Mouse (Mus musculus) embryonic facial prominence, embryonic 15.5 days (tissue): Measurements from ENCODE around the gene S100a7a. TPM values are rescaled to one million over a fixed set of nuclear protein-coding genes. Genes with fewer than 3 reads are reported as not detected.

Source experiments
- ATAC-seq: fragments of 200-750 bp; cut with Nextera tagmentation; 2 replicates; pipeline ENCODE4 v1.8.0; 2017; ENCODE audit warnings: low read depth, moderate TSS enrichment; ENCODE audit not compliant: insufficient number of reproducible peaks, low FRiP score, low TSS enrichment
- H3K27ac ChIP-seq: fragments of 300-500 bp; sonication (generic); replicated peaks from 2 replicates; pipeline ENCODE4 v1.5.1; 2015; ENCODE audit warnings: mild to moderate bottlenecking, inconsistent platforms
- H3K27me3 ChIP-seq: fragments of 300-500 bp; sonication (generic); 2 replicates; pipeline ENCODE4 v1.6.1; 2015; ENCODE audit warnings: inconsistent platforms
- H3K36me3 ChIP-seq: fragments of 300-500 bp; sonication (generic); 2 replicates; pipeline ENCODE4 v1.6.1; 2015; ENCODE audit warnings: mild to moderate bottlenecking, inconsistent platforms
- H3K4me1 ChIP-seq: fragments of 300-500 bp; sonication (generic); 2 replicates; pipeline ENCODE4 v1.6.1; 2015; ENCODE audit warnings: inconsistent platforms
- H3K4me2 ChIP-seq: fragments of 300-500 bp; sonication (generic); replicated peaks from 2 replicates; pipeline ENCODE4 v1.6.1; 2015; ENCODE audit warnings: mild to moderate bottlenecking, inconsistent platforms
- H3K4me3 ChIP-seq: fragments of 300-500 bp; sonication (generic); replicated peaks from 2 replicates; pipeline ENCODE4 v1.5.1; 2015; ENCODE audit warnings: mild to moderate bottlenecking, inconsistent platforms
- H3K9ac ChIP-seq: fragments of 300-500 bp; sonication (generic); 2 replicates; pipeline ENCODE4 v1.6.1; 2015; ENCODE audit warnings: inconsistent platforms
- H3K9me3 ChIP-seq: fragments of 300-500 bp; sonication (generic); replicated peaks from 2 replicates; pipeline ENCODE4 v1.6.1; 2016; ENCODE audit warnings: inconsistent platforms
- WGBS: fragments of 180-500 bp; shearing (Covaris S2); methylation state at CpG from one replicate; pipeline ENCODE4 v1.1.7; 2015; 5-methylcytosine and 5-hydroxymethylcytosine counted together
- polyA plus RNA-seq: library from polyadenylated mRNA; unstranded; fragments of >200 nt; fragmentation: Nextera tagmentation; extraction: Ambion mirVana; gene quantifications from 2 replicates; pipeline ENCODE4 v1.2.1, GENCODE M21; 2015

S100a7a gene
- polyA plus RNA-seq, 1 experiment from 2014 or later: 8.7 TPM

DNA sequence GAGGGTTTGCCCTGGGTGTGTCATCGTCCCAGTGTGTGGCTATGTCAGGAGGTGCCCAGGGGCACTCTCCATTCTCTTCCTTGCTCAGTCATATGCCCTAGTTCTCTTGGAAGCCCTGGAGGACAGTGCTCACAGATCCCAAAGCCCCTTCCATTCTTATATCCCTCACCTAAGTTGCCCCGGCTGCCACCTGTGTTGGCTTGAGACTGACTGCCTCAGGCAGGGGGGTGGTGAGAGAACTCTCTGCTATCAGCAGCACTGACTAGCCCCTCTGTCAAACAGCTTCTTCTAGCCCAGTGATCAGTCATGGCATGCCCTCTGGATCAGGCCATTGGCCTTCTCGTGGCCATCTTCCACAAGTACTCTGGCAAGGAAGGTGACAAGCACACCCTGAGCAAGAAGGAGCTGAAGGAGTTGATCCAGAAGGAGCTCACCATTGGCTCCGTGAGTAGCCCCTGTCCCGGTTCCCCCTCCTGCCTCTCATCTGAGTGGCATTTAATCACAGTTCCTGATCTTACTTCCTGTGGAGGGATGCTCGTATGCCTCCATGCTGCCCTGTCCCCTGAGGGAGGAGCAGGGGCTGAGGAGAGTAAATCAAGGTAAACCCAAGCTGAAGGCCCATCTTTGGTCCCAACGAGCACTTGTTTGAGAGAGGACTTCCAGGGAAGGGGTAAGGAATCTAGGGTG lies 40.2 kb upstream of the S100a7a start:
- Histone ChIP-seq H3K36me3 (no peaks in the 10 kb centered on the region), H3K9me3 (no peaks in the 10 kb centered on the region), H3K4me2 (peak overlapping the region; percentile 74), H3K27ac (peak overlapping the region; percentile 44; the same call in 1 of the 2 replicates), H3K4me1 (peaks cover 35% of the 10 kb centered on the region), H3K4me3 (peak overlapping the region; percentile 44), H3K27me3 (no peaks in the 10 kb centered on the region), H3K9ac (no peak overlapping the region)
- WGBS: 47% methylated on average over 7 of the region's 7 CpGs
- no peak for ATAC-seq

DNA sequence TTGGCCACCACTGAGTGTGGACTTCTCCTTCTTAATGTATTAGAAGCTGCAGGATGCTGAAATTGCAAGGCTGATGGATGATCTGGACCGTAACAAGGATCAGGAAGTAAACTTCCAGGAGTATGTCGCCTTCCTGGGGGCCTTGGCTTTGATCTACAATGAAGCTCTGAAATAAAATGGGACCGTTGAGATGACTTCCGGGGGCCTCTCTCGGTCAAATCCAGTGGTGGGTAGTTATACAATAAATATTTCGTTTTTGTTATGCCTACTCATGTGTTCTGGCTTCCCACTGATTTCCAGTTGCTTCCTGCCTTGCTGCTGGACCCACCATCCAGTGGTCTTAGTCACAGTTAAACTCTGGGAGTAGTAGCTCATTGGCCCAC lies 39.7 kb upstream of the S100a7a start:
- ATAC-seq: no peak
- peak overlapping the region; percentile 74 for H3K4me2 ChIP-seq
- H3K9me3 ChIP-seq: no peaks in the 10 kb centered on the region
- H3K27ac ChIP-seq: no peak overlapping the region
- H3K4me1 ChIP-seq: peaks cover 35% of the 10 kb centered on the region
- no peaks in the 10 kb centered on the region for H3K36me3 ChIP-seq
- H3K9ac ChIP-seq: no peak overlapping the region
- WGBS: 85% methylated on average over 6 of the region's 6 CpGs
- no peaks in the 10 kb centered on the region for H3K27me3 ChIP-seq
- H3K4me3 ChIP-seq: peak overlapping the region; percentile 44

DNA sequence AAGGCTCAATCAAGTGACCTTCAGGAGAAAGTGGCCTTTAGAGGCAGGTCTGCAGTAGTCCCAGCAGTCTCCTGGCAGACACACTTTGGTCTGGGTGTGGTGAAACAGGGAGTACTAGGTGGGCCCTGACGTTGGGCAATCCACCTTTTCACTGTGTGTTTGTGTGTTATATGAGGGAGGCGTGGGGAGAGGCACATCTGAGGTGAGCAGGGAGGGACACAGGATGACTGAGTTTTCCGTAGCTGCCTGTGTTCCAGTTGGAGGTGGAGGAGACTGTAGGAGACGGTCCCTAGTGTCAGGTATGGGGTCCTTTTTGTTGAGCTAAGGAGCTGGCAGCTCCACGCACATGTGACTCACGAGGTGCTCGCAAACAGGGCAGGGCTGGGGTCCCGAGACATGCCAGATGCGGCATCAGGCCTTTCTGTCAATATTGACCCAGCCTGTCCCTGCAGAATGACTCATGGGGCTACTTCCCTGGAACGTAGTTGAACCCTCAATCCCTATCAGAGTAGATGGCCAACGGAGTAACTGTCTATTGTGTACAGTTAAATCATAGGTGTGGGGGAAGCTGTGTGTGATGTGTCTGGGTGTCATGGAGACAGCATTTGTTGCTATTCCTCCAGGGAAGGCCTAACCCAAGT lies 39.1 kb upstream of the S100a7a start:
- H3K4me2 ChIP-seq: peak overlapping the region; percentile 74
- no peaks in the 10 kb centered on the region for H3K36me3 ChIP-seq
- WGBS: 77% methylated on average over 11 of the region's 11 CpGs
- no peak overlapping the region for H3K27ac ChIP-seq
- H3K9ac ChIP-seq: no peak overlapping the region
- no peaks in the 10 kb centered on the region for H3K9me3 ChIP-seq
- no peaks in the 10 kb centered on the region for H3K27me3 ChIP-seq
- peak overlapping the region; percentile 44; the same call in 1 of the 2 replicates for H3K4me3 ChIP-seq
- 0 out of 2 replicates have a peak, but pooled peaks have one; percentile 8 for ATAC-seq
- peaks cover 35% of the 10 kb centered on the region for H3K4me1 ChIP-seq

DNA sequence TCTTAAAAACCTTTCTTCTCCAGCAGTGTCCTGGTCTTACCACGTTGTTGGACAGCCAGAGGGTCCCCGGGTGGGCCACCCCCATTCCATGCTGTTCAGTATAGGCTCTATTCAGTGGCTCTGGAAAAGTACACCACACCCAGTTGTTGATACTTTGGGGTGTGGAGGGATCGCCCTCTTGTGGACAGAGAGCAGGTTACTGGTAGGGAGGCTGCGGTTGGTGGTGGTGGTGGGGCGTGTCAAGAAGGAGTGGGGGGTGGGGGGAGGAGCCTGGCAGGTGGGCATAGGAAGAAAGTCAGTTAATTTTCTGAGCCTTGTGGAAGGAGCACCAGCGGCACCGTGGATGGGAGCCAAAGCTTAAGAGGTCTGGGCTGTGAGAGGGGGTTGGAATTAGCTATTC lies 38.4 kb upstream of the S100a7a start:
- 5% methylated on average over 7 of the region's 7 CpGs for WGBS
- H3K9ac ChIP-seq: no peak overlapping the region
- H3K27ac ChIP-seq: no peak overlapping the region
- H3K4me2 ChIP-seq: peak overlapping the region; percentile 74
- H3K4me1 ChIP-seq: peaks cover 35% of the 10 kb centered on the region
- ATAC-seq: peak; percentile 71
- no peaks in the 10 kb centered on the region for H3K9me3 ChIP-seq
- no peaks in the 10 kb centered on the region for H3K36me3 ChIP-seq
- no peak overlapping the region for H3K4me3 ChIP-seq
- H3K27me3 ChIP-seq: no peaks in the 10 kb centered on the region

DNA sequence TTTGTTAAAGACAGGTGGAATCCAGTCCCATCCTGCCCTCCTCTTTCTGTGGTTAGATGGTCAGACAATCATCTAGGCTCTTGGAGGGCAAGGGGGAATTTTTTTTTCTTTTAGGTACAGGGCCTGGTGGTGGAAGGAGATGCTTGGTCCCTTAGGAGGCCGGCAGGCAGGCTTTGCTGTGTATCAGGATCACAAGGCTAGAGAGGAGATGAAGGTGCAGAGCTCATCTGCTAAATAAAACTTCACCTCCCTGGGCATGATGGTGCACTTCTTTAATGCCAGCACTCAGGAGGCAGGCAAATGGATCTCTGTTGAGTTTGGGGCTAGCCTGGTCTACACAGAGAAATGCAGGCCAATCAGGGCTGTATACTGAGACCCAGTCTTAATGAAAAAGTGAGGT lies 37.9 kb upstream of the S100a7a start:
- Histone ChIP-seq H3K9ac (no peak overlapping the region), H3K4me1 (peaks cover 35% of the 10 kb centered on the region), H3K36me3 (no peaks in the 10 kb centered on the region), H3K27ac (no peak overlapping the region), H3K27me3 (no peaks in the 10 kb centered on the region), H3K4me2 (0 out of 2 replicates have a peak overlapping the region, but pooled peaks have one; percentile 74), H3K4me3 (no peak overlapping the region), H3K9me3 (no peaks in the 10 kb centered on the region)
- 75% methylated on average over 1 of the region's 1 CpGs for WGBS
- no peak for ATAC-seq

DNA sequence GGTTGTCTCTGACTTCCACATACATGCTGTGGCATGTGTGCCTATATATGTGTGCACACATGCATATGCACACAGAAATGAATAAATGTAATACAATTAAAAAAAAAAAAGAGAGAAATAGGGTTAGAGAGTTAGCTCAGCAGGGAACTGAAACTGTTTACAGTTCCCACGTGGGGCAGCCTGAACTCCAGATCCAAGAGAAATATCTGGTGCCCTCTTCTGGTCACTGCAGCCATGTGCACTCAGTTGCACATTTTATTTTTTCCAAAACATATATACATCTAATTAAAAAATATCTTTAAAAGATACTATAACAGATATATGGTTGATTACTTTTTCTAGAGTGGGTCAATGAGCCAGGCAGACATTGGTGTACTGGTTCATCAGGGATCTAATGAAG lies 36.2 kb upstream of the S100a7a start:
- no peak overlapping the region for H3K27ac ChIP-seq
- H3K4me3 ChIP-seq: no peak overlapping the region
- H3K4me2 ChIP-seq: no peak overlapping the region
- H3K36me3 ChIP-seq: no peaks in the 10 kb centered on the region
- H3K27me3 ChIP-seq: no peaks in the 10 kb centered on the region
- no peaks in the 10 kb centered on the region for H3K9me3 ChIP-seq
- WGBS: 15% methylated on average over 1 of the region's 1 CpGs
- H3K4me1 ChIP-seq: peaks cover 29% of the 10 kb centered on the region
- no peak for ATAC-seq
- no peak overlapping the region for H3K9ac ChIP-seq

DNA sequence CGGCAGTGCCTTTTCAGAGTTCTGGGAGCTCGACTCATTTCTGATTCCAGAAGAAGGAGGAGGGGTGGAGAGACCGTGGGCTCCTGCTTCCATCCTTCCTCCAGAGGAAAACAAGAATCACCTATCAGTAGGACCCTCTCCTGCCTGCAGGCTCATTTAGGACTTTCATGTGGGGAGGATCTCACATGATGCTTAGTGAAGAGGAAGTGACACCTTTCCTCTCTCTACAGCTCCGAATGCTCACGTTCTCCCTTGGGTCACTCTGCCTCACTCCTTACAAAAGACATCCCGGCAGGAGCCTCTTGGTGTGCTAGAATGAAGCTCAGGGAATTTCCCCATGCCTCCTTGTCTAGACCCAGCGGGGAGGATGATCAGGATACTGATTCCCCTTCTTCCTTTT lies 32.3 kb upstream of the S100a7a start:
- WGBS: 57% methylated on average over 7 of the region's 7 CpGs
- Histone ChIP-seq H3K27me3 (no peaks in the 10 kb centered on the region), H3K9me3 (no peaks in the 10 kb centered on the region), H3K4me3 (no peak overlapping the region), H3K4me2 (no peak overlapping the region), H3K27ac (no peak overlapping the region), H3K36me3 (no peaks in the 10 kb centered on the region), H3K4me1 (peaks cover 16% of the 10 kb centered on the region), H3K9ac (no peak overlapping the region)
- ATAC-seq: no peak

DNA sequence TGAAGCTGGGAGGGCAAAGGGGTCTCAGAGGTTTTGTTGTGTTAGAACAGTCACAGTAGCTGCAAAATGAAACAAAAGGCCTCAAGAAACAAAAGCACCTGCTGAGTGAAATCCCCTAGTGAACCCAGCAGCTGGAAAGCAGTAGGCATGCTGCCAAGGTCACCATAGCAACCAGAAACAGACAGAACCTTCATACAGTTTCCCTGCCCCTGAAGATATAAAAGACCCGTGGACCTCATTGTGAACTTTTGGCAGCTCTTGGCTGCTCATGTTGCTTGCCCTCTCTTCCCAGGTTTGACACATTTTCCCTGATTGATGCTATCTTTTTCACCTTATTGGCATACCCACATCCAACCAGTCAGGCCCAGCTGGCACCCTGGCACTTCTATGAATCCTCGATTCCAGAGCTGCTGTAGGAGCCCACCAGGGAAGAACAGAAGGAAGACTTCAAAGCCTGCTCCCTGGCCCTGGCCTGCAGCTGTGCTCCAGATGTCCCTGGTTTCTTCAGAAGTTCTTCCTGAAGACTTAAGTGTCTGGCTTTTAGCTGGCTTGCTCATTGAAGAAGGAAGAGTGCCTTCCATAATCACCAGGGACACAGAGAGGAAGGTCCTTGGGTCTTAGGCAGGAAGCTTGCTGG lies 30.3 kb upstream of the S100a7a start:
- no peak overlapping the region; the same call in 1 of the 2 replicates for H3K27ac ChIP-seq
- no peaks in the 10 kb centered on the region for H3K9me3 ChIP-seq
- no peaks in the 10 kb centered on the region for H3K36me3 ChIP-seq
- H3K9ac ChIP-seq: no peak overlapping the region
- no peak overlapping the region for H3K4me2 ChIP-seq
- no peak overlapping the region for H3K4me3 ChIP-seq
- H3K27me3 ChIP-seq: no peaks in the 10 kb centered on the region
- WGBS: 7% methylated on average over 2 of the region's 2 CpGs
- ATAC-seq: peak; percentile 44; the same call in 1 of the 2 replicates
- peaks cover 16% of the 10 kb centered on the region for H3K4me1 ChIP-seq

DNA sequence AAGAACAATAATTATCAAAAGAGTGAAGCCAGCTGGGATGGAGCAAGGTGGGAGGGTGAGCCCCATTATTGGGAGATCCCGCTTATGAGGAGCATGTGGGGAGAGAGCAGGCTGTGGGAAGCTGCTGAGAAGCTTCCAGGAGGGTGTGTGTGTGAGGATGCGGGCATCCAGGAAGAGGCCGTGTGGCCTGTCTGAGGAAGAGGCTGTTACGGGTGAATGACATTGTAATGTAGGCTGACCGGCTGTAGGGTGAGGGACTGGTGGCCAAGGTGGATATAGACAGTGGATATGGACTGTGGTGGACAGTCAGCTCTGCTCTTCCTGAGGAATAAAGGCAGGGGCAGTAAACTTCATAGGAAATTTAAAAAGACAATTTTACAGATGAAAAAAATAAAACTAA lies 28.3 kb upstream of the S100a7a start:
- Histone ChIP-seq H3K36me3 (no peaks in the 10 kb centered on the region), H3K27ac (no peak overlapping the region), H3K4me1 (peaks cover 16% of the 10 kb centered on the region), H3K9ac (no peak overlapping the region), H3K9me3 (no peaks in the 10 kb centered on the region), H3K4me3 (no peak overlapping the region), H3K4me2 (no peak overlapping the region), H3K27me3 (no peaks in the 10 kb centered on the region)
- no peak for ATAC-seq
- WGBS: 73% methylated on average over 5 of the region's 5 CpGs

DNA sequence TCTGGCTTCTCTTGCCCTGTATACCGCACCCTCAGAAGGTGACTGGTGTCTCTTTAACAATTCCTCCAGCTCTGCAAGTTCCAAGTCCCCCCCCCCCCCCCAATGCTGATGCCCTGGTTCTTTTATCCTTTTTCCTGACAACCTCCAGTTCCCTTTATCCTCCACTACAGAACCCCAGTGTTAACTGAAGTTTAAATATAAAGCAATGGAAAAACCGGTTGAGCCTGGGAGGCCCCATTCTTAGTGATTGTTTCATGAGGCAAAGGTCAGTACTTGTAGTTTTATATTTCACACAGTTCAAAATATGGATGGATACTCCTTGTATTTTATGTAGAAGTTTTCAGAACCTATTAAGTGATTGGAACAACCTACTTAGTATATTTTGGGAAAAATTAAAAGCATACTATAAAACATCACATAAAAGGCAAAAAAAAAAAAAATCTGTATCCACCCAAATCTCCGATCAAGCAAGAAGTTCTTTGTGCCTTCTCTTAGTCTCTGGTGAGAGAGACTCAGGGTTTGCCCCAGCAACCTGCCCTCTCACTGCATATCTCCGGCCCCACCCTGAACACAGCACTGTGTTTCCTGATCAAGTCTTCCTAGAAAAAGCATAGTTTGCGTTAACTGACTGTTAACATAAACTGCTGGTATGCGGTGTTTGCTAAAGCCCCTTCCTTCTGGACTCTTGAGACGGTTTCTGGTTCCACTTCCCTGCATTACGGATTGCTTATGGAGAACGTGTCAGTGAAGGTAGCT lies 27.4 kb upstream of the S100a7a start:
- ATAC-seq: no peak
- 70% methylated on average over 9 of the region's 9 CpGs for WGBS
- H3K27ac ChIP-seq: no peak overlapping the region

DNA sequence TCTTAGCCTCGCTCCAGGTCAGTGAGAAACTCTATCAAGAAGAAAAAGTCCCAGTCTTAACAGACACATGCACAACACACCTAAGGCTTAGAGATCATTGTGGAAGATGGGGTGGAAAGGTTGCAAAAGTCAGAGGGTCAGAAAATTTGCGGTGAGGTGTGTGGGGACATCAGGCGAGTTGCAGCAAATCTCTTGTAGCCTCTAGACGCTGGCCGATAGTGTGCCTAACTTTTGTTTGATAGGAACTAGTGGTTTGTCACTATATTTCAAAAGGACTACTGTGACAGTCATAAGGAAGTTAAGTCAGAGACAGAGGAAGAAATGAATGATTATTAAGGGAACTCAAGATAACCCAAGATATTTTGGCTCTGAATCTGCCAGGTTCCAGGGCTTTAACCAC lies 26.5 kb upstream of the S100a7a start:
- Histone ChIP-seq H3K9me3 (no peaks in the 10 kb centered on the region), H3K4me1 (peaks cover 16% of the 10 kb centered on the region), H3K36me3 (no peaks in the 10 kb centered on the region), H3K4me3 (no peak overlapping the region), H3K27me3 (no peaks in the 10 kb centered on the region), H3K9ac (no peak overlapping the region), H3K4me2 (no peak overlapping the region), H3K27ac (no peak overlapping the region)
- WGBS: 89% methylated on average over 5 of the region's 5 CpGs
- ATAC-seq: no peak

More for the DNA sequence above, 27.4 kb upstream of the S100a7a start:
- Histone ChIP-seq H3K4me3 (no peak overlapping the region), H3K36me3 (no peaks in the 10 kb centered on the region), H3K4me2 (no peak overlapping the region), H3K27me3 (no peaks in the 10 kb centered on the region), H3K4me1 (peaks cover 16% of the 10 kb centered on the region), H3K9me3 (no peaks in the 10 kb centered on the region), H3K9ac (no peak overlapping the region)
